In the genomic region with DNA sequence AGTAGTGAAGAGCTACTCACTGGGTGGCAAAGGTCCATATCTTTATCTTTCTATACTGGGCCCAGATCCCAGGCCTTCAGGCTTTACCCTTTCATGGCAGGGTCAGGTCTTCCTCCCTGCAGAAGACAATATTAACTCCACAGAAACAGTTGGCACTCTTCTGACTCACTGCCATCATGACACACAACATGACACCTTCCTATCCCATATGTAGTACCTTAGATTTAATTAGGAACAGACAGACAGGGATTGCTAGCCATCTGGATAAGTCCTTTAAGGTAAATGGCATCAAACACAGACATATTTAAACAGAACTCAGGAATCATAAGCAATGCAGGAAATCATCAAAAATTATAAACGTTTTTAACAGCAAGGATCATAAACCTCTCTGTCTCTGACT, we compare ENCODE assay signal across 31 mouse cellular contexts.
DNase-seq lines count a peak whose midpoint lies in the region; ATAC-seq and TF ChIP-seq lines count a peak whose summit lies in the region.
"Had no signal": no experiment of that assay in that cellular context is flagged by ENCODE, and none has a peak within 500 bp of the region (broad histone marks: within the 10 kb centered on the region; RNA-seq: fewer than 3 reads in every experiment).

No protein-coding gene starts in this region.

- ATAC-seq in forebrain, postnatal 0 days = no peak
- ATAC-seq in forebrain, embryonic 12.5 days (ENCODE audit: low FRiP score) = no peak
- no peak for ATAC-seq in monocyte, adult 5-6 weeks (replicated peaks; ENCODE audit: insufficient number of reproducible peaks, low FRiP score, low TSS enrichment, poor library complexity, severe bottlenecking)
- ATAC-seq: CD4-positive, CD25-positive, alpha-beta regulatory T cell, adult 4 months; intestine, embryonic 16.5 days; liver, embryonic 12.5 days; liver, postnatal 0 days; lung, postnatal 0 days had no signal

- 46% methylated on average over 1 of the region's 1 CpGs for WGBS in forebrain, postnatal 0 days
- WGBS in forebrain, embryonic 12.5 days = 35% methylated on average over 1 of the region's 1 CpGs

- H3K36me3 ChIP-seq in forebrain, postnatal 0 days (ENCODE audit: insufficient read depth) = no peaks in the 10 kb centered on the region
- no peaks in the 10 kb centered on the region for H3K36me3 ChIP-seq in forebrain, embryonic 12.5 days (replicated peaks)
- H3K36me3 ChIP-seq: embryonic facial prominence, embryonic 10.5 days; embryonic facial prominence, embryonic 15.5 days; heart, embryonic 13.5 days; liver, embryonic 12.5 days; midbrain, embryonic 12.5 days; neural tube, embryonic 13.5 days had no signal

- no peaks in the 10 kb centered on the region for H3K27me3 ChIP-seq in forebrain, postnatal 0 days (ENCODE audit: insufficient read depth, low read length)
- no peaks in the 10 kb centered on the region for H3K27me3 ChIP-seq in forebrain, embryonic 12.5 days
- H3K27me3 ChIP-seq: embryonic facial prominence, embryonic 15.5 days; heart, embryonic 13.5 days; liver, embryonic 12.5 days; megakaryocyte, embryonic 14.5 days; midbrain, embryonic 12.5 days; neural tube, embryonic 13.5 days had no signal

- intact Hi-C loops in left cerebral cortex, postnatal 4 days (cut with DNase I) = no loop called here

- H3K27ac ChIP-seq in forebrain, postnatal 0 days (ENCODE audit: low read depth, low read length) = no peak overlapping the region
- H3K27ac ChIP-seq in forebrain, embryonic 12.5 days = no peak overlapping the region
- H3K27ac ChIP-seq: embryonic facial prominence, embryonic 10.5 days; embryonic facial prominence, embryonic 15.5 days; gastrocnemius, adult 2 months; heart, embryonic 13.5 days; kidney, postnatal 0 days; left cerebral cortex, adult 2 months; liver, embryonic 12.5 days; midbrain, embryonic 12.5 days; neural tube, embryonic 13.5 days; stomach, postnatal 0 days had no signal

- H3K4me1 ChIP-seq in forebrain, postnatal 0 days (ENCODE audit: insufficient read depth) = no peaks in the 10 kb centered on the region
- H3K4me1 ChIP-seq in forebrain, embryonic 12.5 days = no peaks in the 10 kb centered on the region
- H3K4me1 ChIP-seq: embryonic facial prominence, embryonic 10.5 days; embryonic facial prominence, embryonic 15.5 days; heart, embryonic 13.5 days; liver, embryonic 12.5 days; megakaryocyte, embryonic 14.5 days; midbrain, embryonic 12.5 days; neural tube, embryonic 13.5 days had no signal

- H3K9me3 ChIP-seq in forebrain, postnatal 0 days (ENCODE audit: low read length) = no peaks in the 10 kb centered on the region
- no peaks in the 10 kb centered on the region for H3K9me3 ChIP-seq in forebrain, embryonic 12.5 days
- H3K9me3 ChIP-seq: embryonic facial prominence, embryonic 15.5 days; heart, embryonic 13.5 days; liver, embryonic 12.5 days; megakaryocyte, embryonic 14.5 days; midbrain, embryonic 12.5 days; neural tube, embryonic 13.5 days had no signal

- H3K9ac ChIP-seq in forebrain, postnatal 0 days = no peak overlapping the region
- no peak overlapping the region for H3K9ac ChIP-seq in forebrain, embryonic 12.5 days
- H3K9ac ChIP-seq: embryonic facial prominence, embryonic 15.5 days; heart, embryonic 13.5 days; liver, embryonic 12.5 days; liver, postnatal 0 days; midbrain, embryonic 12.5 days; neural tube, embryonic 13.5 days had no signal

- H3K4me2 ChIP-seq in forebrain, postnatal 0 days (ENCODE audit: low read depth) = no peak overlapping the region
- no peak overlapping the region for H3K4me2 ChIP-seq in forebrain, embryonic 12.5 days
- H3K4me2 ChIP-seq: embryonic facial prominence, embryonic 15.5 days; heart, embryonic 13.5 days; liver, embryonic 12.5 days; midbrain, embryonic 12.5 days; neural tube, embryonic 13.5 days had no signal

- no peak for TF ChIP-seq CTCF in forebrain, postnatal 0 days (IDR thresholded peaks at IDR 0.05; ENCODE audit: low read depth)

- H3K4me3 ChIP-seq in forebrain, postnatal 0 days (ENCODE audit: low read depth, low read length) = no peak overlapping the region
- H3K4me3 ChIP-seq in forebrain, embryonic 12.5 days (replicated peaks) = no peak overlapping the region
- H3K4me3 ChIP-seq: embryonic facial prominence, embryonic 10.5 days; embryonic facial prominence, embryonic 15.5 days; gastrocnemius, adult 2 months; heart, embryonic 13.5 days; left cerebral cortex, adult 2 months; liver, embryonic 12.5 days; megakaryocyte, embryonic 14.5 days; midbrain, embryonic 12.5 days; neural tube, embryonic 13.5 days had no signal

- DNase-seq in cerebellum, postnatal 10 days = peak; percentile 33 to 45
- DNase-seq in cerebellum, adult 8-10 months = no peak
- peak; percentile 6 for DNase-seq in forebrain, postnatal 0 days
- peak; percentile 7 for DNase-seq in left cerebral cortex, postnatal 4 days
- no peak for DNase-seq in left cerebral cortex, adult 8-10 months (ENCODE audit: low spot score in 2 of 2)
- DNase-seq: adrenal gland, postnatal 25 days; gastrocnemius, adult 2 months; gastrocnemius, postnatal 36 days; heart, postnatal 10 days; kidney, adult 8-10 months; kidney, postnatal 4 days; liver, postnatal 0 days; lung, postnatal 4 days; right cerebral cortex, postnatal 4 days; thymus, adult 2 months; thymus, postnatal 36 days had no signal

Comparison
In these comparisons a context has a peak if more than half of its experiments do, and no peak if none do; other contexts are left out.
1. DNase-seq: peak in cerebellum, postnatal 10 days (2 of 2), forebrain, postnatal 0 days (single experiment) and left cerebral cortex, postnatal 4 days (single experiment); none in cerebellum, adult 8-10 months (single experiment) and left cerebral cortex, adult 8-10 months (0 of 2).